Mouse (Mus musculus) forebrain, embryonic 13.5 days (tissue): ENCODE data around the gene Hic1. TPM values are rescaled to one million over a fixed set of nuclear protein-coding genes. Genes with fewer than 3 reads are reported as not detected.

Source experiments
- ATAC-seq: fragments of 200-750 bp; cut with Nextera tagmentation; 2 replicates; pipeline ENCODE4 v1.8.0; 2017
- H3K27ac ChIP-seq: fragments of 300-500 bp; sonication (generic); 2 replicates; pipeline ENCODE4 v1.5.1; 2015; ENCODE audit warnings: inconsistent platforms, mild to moderate bottlenecking, moderate library complexity
- H3K27me3 ChIP-seq: fragments of 300-500 bp; sonication (generic); 2 replicates; pipeline ENCODE4 v1.6.1; 2015; ENCODE audit warnings: mild to moderate bottlenecking, inconsistent platforms
- H3K36me3 ChIP-seq: fragments of 300-500 bp; sonication (generic); 2 replicates; pipeline ENCODE4 v1.6.1; 2015; ENCODE audit warnings: mild to moderate bottlenecking, inconsistent platforms; ENCODE audit not compliant: poor library complexity, severe bottlenecking
- H3K4me1 ChIP-seq: fragments of 300-500 bp; sonication (generic); 2 replicates; pipeline ENCODE4 v1.6.1; 2015; ENCODE audit warnings: inconsistent platforms
- H3K4me2 ChIP-seq: fragments of 300-500 bp; sonication (generic); 2 replicates; pipeline ENCODE4 v1.6.1; 2015; ENCODE audit warnings: inconsistent platforms, mild to moderate bottlenecking, moderate library complexity
- H3K4me3 ChIP-seq: fragments of 300-500 bp; sonication (generic); 2 replicates; pipeline ENCODE4 v1.5.1; 2015; ENCODE audit warnings: mild to moderate bottlenecking, inconsistent platforms
- H3K9ac ChIP-seq: fragments of 300-500 bp; sonication (generic); 2 replicates; pipeline ENCODE4 v1.6.1; 2015; ENCODE audit warnings: mild to moderate bottlenecking, inconsistent platforms
- H3K9me3 ChIP-seq: fragments of 300-500 bp; sonication (generic); replicated peaks from 2 replicates; pipeline ENCODE4 v1.6.1; 2016; ENCODE audit warnings: inconsistent platforms
- WGBS: fragments of 180-500 bp; shearing (Covaris S2); methylation state at CpG from one replicate; pipeline ENCODE4 v1.1.7; 2015; 5-methylcytosine and 5-hydroxymethylcytosine counted together
- polyA plus RNA-seq: library from polyadenylated mRNA; unstranded; fragments of >200 nt; fragmentation: Nextera tagmentation; extraction: Ambion mirVana; gene quantifications from 2 replicates; pipeline ENCODE4 v1.2.1, GENCODE M21; 2015

Gene Hic1
- 1.2 and 1.5 TPM in 2 replicates for polyA plus RNA-seq

DNA sequence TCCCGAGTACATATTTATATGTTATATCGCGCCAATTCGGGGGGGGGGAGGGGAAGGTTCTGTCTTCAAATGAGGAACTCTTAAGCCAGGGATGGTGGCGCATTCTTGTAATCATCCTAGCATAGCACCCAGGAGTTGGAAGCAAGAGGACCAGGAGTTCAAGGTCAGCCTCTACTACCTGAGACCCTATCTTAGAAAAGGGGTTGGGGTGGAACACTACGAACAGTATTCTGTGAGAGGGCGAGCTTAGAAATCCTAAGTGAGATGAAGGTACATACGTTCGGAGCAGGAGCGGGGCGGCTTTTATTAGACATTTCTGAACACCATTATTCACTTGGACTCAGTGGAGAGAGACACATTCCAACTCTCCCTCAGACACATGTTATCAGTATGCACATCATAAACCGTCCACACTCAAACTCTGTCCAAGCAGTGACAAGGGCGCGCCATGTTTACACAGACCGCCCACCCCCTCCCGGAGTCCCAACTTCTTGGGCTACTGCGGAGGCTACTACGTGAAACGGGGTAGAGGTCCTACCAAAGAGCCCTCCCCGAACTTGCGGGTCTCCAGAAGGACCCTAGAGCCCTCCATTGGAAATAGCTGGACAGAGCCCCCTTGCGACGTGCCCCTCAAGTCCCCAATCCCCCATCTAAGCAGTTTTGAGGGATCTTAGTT is at the start of gene Hic1:
Hic1 (minus strand) TSS at position 115 of the 676 bp plus-strand sequence.
- H3K4me3 ChIP-seq, result peak within 1 kb of the TSS; percentile 45
- ATAC-seq, result no peak
- peaks cover 86% of the 10 kb centered on the region for H3K4me1 ChIP-seq
- peaks cover 96% of the 10 kb centered on the region for H3K27me3 ChIP-seq
- H3K9me3 ChIP-seq, result no peaks in the 10 kb centered on the region
- H3K9ac ChIP-seq, result peak within 1 kb of the TSS; percentile 63
- no peak within 1 kb of the TSS for H3K27ac ChIP-seq
- no peaks in the 10 kb centered on the region for H3K36me3 ChIP-seq
- peak within 1 kb of the TSS; percentile 83 for H3K4me2 ChIP-seq
- WGBS, result 4% methylated on average over 23 of the region's 23 CpGs

DNA sequence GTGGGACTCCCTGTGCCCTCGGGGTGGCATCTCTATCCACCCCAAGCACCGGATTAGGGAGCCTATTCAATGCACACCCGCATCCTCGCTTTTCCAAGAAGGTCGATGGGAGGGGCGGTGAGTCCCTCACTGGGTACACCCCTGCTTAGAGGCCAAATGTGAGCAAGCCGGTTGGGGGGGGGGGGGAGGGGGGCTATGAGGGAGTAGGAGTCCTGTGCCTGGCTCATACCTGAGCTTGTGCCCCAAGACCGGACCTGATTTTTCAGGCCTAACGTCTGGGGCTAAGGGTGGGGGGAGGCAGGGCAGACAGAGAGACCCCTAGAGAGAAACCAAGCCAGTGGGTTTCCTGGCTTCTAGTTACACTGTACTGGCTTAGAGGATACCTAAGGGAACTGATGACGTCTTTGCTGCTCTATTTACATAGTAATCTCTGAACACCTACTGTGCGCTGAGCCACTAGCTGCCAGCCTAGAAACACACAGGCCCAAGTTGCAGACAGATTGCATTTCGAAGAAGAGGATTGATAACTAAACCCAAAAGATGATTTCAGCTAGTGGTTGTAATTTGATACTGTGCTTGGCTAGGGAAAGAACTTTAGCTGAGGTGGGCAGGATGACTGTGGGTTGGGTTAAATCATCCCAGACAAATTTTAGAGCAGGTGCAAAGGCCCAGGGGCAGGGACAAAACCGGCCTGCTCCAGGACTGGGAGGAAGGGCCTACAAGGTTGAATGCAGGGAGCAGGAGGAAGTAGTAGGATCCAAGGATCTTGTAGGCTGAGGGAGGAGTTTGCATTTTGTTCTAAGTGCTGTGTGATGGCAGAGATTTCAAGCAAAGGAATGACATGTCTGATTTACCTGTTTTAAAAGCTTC is 45.0 kb upstream of the Hic1 start:
- H3K9me3 ChIP-seq, result no peaks in the 10 kb centered on the region
- peak overlapping the region; percentile 32 for H3K4me3 ChIP-seq
- peaks cover 28% of the 10 kb centered on the region for H3K4me1 ChIP-seq
- ATAC-seq, result no peak; the same call in 1 of the 2 replicates
- H3K4me2 ChIP-seq, result peak overlapping the region; percentile 67
- H3K27me3 ChIP-seq, result 0 out of 2 replicates have a peak, but pooled peaks cover 4% of the 10 kb centered on the region
- H3K9ac ChIP-seq, result peak overlapping the region; percentile 56
- H3K36me3 ChIP-seq, result no peaks in the 10 kb centered on the region
- 0 out of 2 replicates have a peak overlapping the region, but pooled peaks have one; percentile 25 for H3K27ac ChIP-seq
- WGBS, result 13% methylated on average over 12 of the region's 13 CpGs

DNA sequence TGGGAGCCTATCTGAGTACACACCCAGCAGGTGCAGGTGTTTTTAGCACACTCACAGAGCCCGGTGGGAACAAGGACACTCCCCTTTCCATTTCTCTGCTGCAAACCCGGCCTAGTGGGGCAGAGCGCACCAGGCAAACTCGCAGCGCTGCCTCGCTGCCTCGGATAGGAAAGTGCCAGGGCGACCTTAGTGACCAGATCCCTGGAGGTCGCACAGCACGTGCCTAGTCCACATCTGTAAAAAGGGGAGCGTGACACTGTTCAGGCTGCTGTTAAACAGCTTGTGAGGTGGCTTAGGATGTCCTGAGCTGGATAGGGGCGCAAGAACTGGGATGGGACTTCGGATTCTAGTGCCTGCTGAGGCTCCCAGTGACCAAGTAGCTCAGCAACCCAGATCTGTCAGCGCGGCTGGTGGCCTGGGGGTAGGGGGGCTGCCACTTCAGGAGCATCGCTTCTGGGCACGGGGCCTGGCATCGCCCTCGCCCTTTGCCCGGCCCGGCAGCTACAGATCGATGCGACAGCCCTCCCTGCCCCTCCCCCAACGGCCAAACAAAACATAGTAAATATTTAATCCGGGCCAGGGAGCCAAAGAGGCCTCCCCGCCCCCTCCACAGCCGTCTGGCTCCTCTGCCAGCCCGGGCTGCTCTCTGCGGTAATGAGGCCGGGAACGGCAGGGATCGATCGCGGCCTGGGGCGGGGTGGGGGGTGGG is 44.2 kb upstream of the Hic1 start:
- Histone ChIP-seq H3K4me3 (peak overlapping the region; percentile 32), H3K9ac (peak overlapping the region; percentile 56), H3K4me1 (peaks cover 28% of the 10 kb centered on the region), H3K27ac (peak overlapping the region; percentile 25), H3K27me3 (0 out of 2 replicates have a peak, but pooled peaks cover 4% of the 10 kb centered on the region), H3K9me3 (no peaks in the 10 kb centered on the region), H3K4me2 (peak overlapping the region; percentile 67), H3K36me3 (no peaks in the 10 kb centered on the region)
- ATAC-seq, result peak; percentile 72
- 2% methylated on average over 35 of the region's 35 CpGs for WGBS

DNA sequence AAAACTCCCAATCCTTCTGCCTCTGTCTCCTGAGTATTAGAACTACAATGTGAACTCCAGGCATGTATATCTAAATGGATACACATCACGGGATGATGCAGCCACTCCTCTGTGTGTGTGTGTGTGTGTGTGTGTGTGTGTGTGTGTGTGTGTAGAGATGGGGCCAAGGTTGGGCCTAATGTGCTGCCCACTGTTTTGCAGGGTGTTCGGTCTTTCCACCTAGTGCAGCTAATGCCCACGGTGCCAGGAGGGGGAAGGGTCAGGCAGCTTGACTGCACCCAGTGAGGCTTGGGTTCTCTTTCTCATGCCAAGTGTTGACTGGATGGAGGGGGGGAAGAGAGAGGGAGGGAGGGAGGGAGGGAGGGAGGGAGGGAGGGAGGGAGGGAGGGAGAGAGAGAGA is 43.6 kb upstream of the Hic1 start:
- WGBS, result 44% methylated on average over 2 of the region's 3 CpGs
- H3K27ac ChIP-seq, result no peak overlapping the region
- H3K4me1 ChIP-seq, result peaks cover 28% of the 10 kb centered on the region
- H3K4me3 ChIP-seq, result no peak overlapping the region
- ATAC-seq, result no peak
- H3K36me3 ChIP-seq, result no peaks in the 10 kb centered on the region
- H3K9me3 ChIP-seq, result no peaks in the 10 kb centered on the region
- H3K27me3 ChIP-seq, result 0 out of 2 replicates have a peak, but pooled peaks cover 4% of the 10 kb centered on the region
- no peak overlapping the region for H3K9ac ChIP-seq
- H3K4me2 ChIP-seq, result no peak overlapping the region

DNA sequence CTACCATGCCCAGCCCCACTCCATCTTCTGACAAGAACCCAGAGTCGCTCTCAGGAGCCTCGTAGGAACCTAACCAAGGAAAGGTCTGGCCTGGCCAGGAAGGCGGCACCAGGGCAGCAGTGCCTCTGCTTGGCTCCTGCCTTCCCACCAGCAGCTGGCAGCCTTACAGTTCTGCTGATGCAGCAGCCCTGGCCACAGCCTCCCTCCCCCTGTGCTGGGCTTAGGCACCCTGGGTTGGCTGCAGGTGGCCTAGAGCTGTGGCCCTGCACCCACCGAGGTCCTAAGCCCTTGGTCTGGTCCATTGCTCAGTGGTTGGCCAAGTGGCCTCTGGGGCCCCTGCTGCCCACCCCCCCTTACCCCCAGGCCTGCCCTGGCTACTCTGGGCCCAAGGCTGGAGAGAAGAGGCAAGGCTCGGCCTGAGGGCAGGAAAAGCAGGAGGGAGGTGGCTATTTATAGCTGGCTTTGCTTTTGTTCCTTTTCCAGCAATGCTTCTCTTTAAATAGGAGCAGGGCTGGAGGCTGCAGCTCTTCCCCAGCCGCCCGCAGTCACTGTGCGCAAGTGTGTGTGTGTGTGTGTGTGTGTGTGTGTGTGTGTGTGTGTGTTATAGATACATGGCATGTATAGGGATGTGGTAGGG is 42.8 kb upstream of the Hic1 start:
- whole genome bisulfite sequencing, result 38% methylated on average over 8 of the region's 8 CpGs
- no peak overlapping the region for H3K9ac ChIP-seq
- no peaks in the 10 kb centered on the region for H3K9me3 ChIP-seq
- no peak overlapping the region for H3K4me2 ChIP-seq
- H3K27ac ChIP-seq, result no peak overlapping the region
- ATAC-seq, result no peak
- H3K36me3 ChIP-seq, result no peaks in the 10 kb centered on the region
- H3K4me3 ChIP-seq, result no peak overlapping the region
- H3K27me3 ChIP-seq, result 0 out of 2 replicates have a peak, but pooled peaks cover 4% of the 10 kb centered on the region
- H3K4me1 ChIP-seq, result peaks cover 28% of the 10 kb centered on the region

DNA sequence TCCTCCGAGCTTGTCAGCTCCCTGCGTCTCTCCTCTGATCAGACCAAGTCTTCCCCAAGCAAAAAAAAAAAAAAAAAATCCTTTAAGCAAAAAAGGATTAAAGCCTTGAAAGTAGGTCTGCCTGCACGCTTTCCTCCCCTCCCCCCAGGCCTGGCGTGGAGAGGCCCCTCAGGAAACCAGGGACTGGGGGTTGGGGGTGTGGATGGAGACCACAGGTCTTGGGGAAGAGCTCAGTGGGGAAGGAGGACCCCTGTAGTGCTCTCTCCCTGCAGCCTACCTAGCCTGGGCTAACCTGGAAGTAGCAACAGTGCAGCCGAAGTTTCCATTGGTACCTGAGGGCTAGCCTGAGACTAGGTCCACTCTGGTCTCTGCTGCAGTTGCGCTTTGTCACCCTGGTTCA is 41.4 kb upstream of the Hic1 start:
- H3K4me2 ChIP-seq, result no peak overlapping the region
- WGBS, result 42% methylated on average over 6 of the region's 6 CpGs
- no peaks in the 10 kb centered on the region for H3K9me3 ChIP-seq
- H3K27me3 ChIP-seq, result 0 out of 2 replicates have a peak, but pooled peaks cover 2% of the 10 kb centered on the region
- H3K9ac ChIP-seq, result no peak overlapping the region
- no peaks in the 10 kb centered on the region for H3K36me3 ChIP-seq
- H3K4me1 ChIP-seq, result peaks cover 28% of the 10 kb centered on the region
- H3K4me3 ChIP-seq, result no peak overlapping the region
- ATAC-seq, result no peak
- H3K27ac ChIP-seq, result no peak overlapping the region

DNA sequence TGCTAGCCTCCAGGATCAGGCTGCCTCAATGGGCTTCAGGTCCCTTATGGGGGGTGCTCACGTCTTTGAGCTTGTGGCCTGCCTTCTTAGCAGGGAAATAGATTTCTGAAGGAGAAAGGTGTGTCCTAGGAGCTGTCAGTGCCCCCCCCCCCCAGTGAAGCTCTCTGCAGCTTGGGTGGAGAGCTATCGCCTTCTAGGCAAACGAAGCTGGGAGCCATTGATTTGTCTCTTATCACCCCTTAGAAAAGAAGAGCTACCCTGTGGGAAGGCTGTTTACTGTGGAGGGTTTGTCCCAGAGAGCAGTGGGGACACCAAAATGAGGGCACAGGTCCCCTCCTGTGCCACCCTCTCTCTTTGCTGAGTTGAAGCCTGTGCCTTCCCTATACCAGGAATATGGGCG is 40.8 kb upstream of the Hic1 start:
- Histone ChIP-seq H3K9me3 (no peaks in the 10 kb centered on the region), H3K36me3 (no peaks in the 10 kb centered on the region), H3K27me3 (no peaks in the 10 kb centered on the region), H3K4me3 (no peak overlapping the region), H3K4me1 (peaks cover 25% of the 10 kb centered on the region), H3K4me2 (no peak overlapping the region), H3K9ac (no peak overlapping the region), H3K27ac (peak overlapping the region; percentile 19; the same call in 1 of the 2 replicates)
- WGBS, result 63% methylated on average over 4 of the region's 4 CpGs
- ATAC-seq, result no peak

DNA sequence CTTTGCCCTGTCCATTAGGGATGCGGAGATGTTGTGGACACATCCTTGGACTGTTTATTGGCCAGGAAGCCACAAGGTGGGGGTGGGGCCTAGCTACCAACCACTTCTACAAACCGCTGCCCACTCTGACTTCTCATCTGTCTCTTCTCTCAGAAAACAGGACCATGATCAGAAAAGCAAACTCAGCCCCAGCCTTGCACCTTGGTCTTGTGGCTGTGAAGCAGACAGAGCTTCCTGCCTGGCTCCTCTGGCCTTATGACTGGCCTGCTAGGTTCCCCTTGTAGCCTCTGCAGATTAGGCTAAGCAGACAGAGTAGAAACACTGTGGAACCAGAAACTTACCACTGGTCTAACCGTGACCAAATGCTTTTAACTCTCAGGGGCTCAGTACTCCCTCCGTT is 40.0 kb upstream of the Hic1 start:
- Histone ChIP-seq H3K4me3 (no peak overlapping the region), H3K36me3 (no peaks in the 10 kb centered on the region), H3K9ac (no peak overlapping the region), H3K27me3 (no peaks in the 10 kb centered on the region), H3K9me3 (no peaks in the 10 kb centered on the region), H3K4me2 (no peak overlapping the region), H3K27ac (no peak overlapping the region), H3K4me1 (peaks cover 26% of the 10 kb centered on the region)
- WGBS, result 69% methylated on average over 4 of the region's 4 CpGs
- no peak for ATAC-seq

DNA sequence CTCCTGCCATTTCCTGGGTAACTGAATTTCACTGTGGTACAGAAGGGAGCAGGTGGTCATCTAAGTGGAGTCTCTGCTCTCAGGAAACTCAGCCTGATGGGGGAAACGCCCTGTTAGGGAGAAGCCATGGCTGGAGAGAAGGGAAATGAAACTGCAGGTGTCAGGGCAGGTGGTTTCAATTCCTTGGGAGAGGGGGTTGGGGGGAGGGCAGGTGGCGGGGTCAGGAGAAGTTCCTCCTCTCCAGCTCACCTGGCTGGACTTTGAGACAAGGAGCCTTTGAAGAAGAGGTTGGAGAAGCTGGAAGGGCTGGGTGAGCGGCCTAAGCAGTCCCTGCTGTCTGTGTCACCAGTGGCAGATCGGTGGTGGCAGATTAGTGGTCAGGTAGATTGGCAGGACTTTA is 37.0 kb upstream of the Hic1 start:
- Histone ChIP-seq H3K4me1 (0 out of 2 replicates have a peak, but pooled peaks cover 3% of the 10 kb centered on the region), H3K4me3 (no peak overlapping the region), H3K27me3 (peaks cover 4% of the 10 kb centered on the region; the same call in 1 of the 2 replicates), H3K27ac (no peak overlapping the region), H3K9me3 (no peaks in the 10 kb centered on the region), H3K9ac (no peak overlapping the region), H3K36me3 (no peaks in the 10 kb centered on the region), H3K4me2 (no peak overlapping the region)
- WGBS, result 90% methylated on average over 4 of the region's 4 CpGs
- no peak for ATAC-seq

DNA sequence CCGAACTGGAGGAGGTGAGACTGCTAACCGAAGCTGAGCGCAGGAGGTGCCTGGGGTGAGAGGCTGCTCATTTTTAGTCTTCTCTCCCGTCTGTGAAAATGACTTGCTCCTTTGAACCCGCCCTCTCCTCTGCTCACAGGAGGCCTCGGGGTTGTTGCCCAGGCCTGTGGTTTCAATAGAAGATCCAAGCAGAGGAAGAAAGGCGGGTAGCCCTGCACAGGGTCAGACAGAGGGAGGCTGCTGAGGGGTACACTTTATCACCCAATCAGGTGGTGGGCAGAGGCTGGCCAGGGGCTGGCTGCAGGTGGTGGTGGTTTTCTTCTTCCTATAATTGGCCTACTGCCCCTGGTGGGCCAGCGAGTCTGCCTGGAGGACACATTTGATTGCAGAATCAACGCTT is 35.2 kb upstream of the Hic1 start:
- Histone ChIP-seq H3K4me2 (no peak overlapping the region), H3K4me1 (0 out of 2 replicates have a peak, but pooled peaks cover 3% of the 10 kb centered on the region), H3K27me3 (peaks cover 5% of the 10 kb centered on the region; the same call in 1 of the 2 replicates), H3K9ac (no peak overlapping the region), H3K9me3 (no peaks in the 10 kb centered on the region), H3K36me3 (no peaks in the 10 kb centered on the region), H3K27ac (no peak overlapping the region), H3K4me3 (no peak overlapping the region)
- WGBS, result 30% methylated on average over 9 of the region's 9 CpGs
- ATAC-seq, result no peak

DNA sequence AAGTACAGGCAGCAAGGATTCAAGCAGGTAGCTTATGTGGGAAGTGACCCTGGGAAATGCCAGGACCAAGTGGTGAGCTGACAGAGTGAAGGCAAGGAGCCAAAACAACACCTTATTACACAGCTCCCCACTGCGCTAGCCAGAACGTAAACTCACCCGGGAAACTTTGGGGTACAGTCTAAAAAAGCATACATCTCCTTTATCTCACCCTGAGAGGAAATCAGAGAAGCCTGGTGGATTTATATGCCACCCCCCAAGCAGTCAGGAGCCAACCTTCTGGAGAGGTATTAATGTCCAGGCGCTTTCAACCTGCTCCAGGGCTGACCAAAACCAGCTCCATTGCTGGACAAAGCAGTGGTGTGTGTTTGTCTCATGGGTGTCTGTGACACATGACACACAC is 34.6 kb upstream of the Hic1 start:
- 84% methylated on average over 4 of the region's 4 CpGs for WGBS
- Histone ChIP-seq H3K36me3 (no peaks in the 10 kb centered on the region), H3K4me3 (no peak overlapping the region), H3K4me2 (no peak overlapping the region), H3K27ac (no peak overlapping the region), H3K27me3 (peaks cover 5% of the 10 kb centered on the region), H3K4me1 (0 out of 2 replicates have a peak, but pooled peaks cover 3% of the 10 kb centered on the region), H3K9me3 (no peaks in the 10 kb centered on the region), H3K9ac (no peak overlapping the region)
- ATAC-seq, result no peak
